Mouse (Mus musculus) lung, postnatal 10 days (tissue): ENCODE measurements around the gene Abt1.

Experiments
- DNase-seq: peaks from one replicate; pipeline ENCODE4 v3.0.0; 2021

Abt1 gene

DNA sequence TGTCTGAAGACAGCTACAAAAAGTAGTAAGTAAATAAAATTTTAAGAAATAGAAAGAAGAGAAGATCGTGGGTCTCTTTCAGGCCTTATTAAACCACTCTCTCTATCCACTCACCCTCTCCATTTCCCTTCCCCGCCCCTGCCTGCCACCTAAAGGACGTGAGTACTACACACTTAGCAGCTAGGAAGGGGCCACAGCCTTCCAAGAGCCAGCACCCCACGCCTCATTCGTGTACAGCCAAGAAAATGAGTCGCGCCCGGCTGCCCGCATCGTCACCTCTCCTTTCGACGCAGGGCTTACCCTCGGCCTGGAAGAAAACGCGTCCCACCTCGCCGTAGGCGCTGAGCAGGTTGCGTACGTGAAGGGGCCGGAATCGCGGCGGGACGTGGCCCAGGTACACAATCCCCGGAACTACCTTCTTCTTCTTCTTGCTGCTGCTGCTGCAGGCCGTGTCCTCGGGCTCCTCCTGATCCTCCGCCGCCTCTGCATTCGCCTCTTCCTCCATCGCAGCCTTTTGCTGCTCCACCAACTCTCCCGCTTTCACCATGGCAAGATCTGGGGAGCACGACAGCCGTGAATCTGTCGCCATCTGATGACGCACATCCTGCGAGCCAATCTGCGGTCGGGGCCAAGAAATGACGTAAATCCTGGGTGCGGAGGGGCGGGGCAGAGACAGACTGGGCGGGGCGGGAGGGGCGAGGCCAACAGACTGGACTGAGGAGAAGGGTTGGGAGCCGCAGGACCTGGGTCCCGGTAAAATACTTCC lies at the start of gene Abt1:
Gene Abt1 (minus strand): TSS at position 581 of the 766 bp plus-strand sequence.
- DNase-seq = peak; percentile 95

DNA sequence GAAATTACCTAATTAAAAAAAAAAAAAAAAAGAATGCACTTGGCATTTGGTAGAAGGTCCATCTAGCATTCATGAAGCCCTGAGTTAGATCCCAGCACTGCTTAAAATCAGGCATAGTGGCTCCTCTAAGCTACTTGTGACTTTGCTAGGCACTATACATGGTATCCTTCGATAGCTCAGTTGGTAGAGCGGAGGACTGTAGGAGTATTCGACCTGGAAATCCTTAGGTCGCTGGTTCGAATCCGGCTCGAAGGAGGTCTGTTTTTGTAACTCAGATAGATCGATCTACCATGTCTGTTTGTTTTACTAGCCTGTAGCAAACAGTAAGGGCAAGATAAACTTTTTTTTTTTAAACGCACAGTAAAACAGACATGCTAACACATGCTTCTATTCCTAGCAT lies 43.2 kb upstream of the Abt1 start:
- peak; percentile 65 for DNase-seq

DNA sequence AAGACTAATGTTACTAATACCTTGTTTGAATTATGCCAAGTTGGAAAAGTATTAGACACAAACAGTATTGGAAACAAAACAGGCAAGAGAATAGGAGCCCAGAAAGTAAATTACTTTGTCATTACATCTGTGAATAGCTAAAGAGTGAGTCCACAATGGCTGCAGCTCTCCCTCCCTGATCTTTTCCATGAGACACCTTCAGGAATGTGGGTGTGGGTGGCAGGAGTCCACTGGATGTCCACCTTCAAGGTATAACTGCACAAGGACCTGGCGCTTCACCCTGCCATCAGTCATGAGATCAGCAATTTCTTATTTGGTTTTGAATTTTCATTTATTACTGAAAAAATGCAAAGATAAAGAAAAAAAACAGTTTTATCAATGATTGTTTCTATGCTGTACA lies 42.6 kb upstream of the Abt1 start:
- no peak for DNase-seq

DNA sequence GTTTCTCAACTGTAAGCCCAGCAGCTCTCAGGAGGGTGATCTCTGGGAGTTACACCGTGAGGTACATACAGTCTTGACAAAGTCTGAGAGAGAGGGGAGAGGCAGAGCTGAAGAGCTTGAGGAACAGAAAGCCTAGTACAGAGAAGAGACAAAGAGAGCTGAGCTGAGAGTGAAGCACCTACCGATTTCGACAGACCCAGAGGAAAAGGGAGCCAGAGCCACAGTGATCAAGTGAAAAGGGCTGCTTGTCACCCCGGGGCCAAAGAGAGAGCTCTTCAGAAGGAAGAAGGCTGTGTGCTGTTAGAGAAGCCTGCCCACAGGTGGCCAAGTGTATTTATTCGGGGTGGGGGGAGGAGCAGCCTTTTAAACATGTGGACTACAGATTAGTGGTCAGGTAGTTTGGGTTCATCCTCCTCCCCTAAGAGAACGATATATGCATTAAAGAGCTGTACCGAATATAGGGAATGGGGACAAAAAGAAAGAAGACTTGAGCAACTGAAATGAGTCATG lies 42.0 kb upstream of the Abt1 start, which contains the start of gene Btn1a1:
Gene Btn1a1 (minus strand): TSS at position 302 of the 510 bp plus-strand sequence.
- DNase-seq = no peak

DNA sequence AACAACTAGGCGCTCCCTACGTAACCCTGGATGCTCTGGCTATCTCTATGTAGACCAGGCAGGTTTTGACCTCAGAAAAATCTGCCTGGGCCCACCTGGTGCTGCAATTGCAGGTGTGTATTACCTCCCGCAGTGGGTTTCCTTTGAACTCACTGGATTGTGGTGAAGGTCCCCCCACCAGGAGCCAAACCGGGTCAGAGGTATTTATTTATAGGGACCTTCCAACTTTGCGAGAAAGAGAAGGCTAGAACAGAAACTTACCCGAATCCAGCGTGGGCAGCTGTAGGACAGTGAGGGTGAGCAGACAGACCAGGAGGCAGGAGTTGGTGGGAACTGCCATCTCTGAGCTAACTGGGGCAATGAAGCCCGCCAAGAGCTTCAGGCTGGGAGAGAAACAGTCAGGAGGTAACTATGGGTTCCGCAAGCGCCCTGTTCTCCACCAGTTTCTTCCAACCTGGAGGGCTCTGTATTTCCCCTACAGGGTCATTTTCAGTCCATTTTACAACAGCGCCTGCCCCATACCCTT lies 41.2 kb upstream of the Abt1 start:
- no peak for DNase-seq

DNA sequence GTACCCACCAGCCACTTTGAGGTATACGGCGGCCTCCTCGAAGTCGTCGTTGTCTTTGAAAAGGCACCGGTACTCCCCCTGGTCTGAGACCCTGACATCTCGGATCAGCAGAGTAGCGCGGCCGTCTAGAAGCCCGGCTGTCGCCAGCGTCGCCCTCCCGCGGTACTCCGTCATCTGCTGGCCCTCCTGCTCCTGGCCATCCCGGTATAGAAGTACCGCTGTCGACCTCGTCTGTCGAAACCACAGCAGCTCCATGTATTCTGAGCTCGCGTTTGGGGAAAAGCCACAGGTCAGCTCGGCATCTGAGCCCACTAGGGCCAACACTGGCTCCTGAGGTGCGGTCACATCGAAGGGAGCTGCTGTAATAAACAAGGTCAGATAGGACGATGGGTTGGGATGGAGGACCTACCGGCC lies 40.6 kb upstream of the Abt1 start:
- no peak for DNase-seq

- DNase-seq = peak; percentile 76
Observed at GRCm38 (mm10) chr13:23463381-23464223, 39.9 kb upstream of the Abt1 start.

DNA sequence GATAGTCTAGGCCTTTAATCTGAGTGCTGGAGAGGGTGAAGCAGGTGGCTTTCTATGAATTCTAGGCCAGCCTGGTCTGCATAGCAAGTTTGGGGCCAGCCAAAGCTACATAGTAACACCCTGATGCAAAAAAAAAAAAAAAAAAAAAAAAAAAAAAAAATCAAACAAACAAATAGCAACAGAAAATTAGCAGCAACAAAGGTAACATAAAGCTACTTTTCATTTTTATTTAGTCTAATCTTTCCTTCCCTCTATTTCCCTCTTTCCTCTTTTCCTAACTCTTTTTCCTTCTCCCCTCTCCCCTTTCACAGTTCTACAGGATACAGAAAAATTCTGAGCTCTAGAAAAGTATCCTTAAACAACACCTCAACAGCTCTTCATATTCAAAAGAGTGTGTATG lies 39.0 kb upstream of the Abt1 start:
- DNase-seq = no peak

DNA sequence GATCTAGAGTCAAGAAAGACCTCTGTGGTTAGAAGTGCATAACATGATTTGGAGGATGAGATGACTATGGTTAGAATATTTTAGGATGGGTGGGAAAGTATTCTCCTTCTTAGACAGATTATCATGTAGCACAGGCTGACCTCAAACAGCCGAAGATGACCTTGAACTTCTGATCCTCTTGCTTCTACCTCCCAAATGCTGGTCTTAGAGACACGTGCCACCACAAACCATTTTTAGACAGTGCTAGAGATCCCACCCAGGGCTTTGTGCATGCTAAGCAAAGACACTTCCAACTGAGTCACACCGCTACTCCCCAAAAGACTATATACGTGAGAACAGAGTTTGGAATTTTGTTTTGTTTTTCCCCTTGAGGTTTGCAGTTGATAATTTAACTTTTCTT lies 38.4 kb upstream of the Abt1 start:
- no peak for DNase-seq

GRCm38 (mm10) chr13:23459264-23459846 lies 35.7 kb upstream of the Abt1 start:
- no peak for DNase-seq

- DNase-seq = no peak
Observed at GRCm38 (mm10) chr13:23453926-23454325, 30.3 kb upstream of the Abt1 start.

- peak; percentile 82 for DNase-seq
Observed at GRCm38 (mm10) chr13:23453362-23453862, 29.7 kb upstream of the Abt1 start.

DNA sequence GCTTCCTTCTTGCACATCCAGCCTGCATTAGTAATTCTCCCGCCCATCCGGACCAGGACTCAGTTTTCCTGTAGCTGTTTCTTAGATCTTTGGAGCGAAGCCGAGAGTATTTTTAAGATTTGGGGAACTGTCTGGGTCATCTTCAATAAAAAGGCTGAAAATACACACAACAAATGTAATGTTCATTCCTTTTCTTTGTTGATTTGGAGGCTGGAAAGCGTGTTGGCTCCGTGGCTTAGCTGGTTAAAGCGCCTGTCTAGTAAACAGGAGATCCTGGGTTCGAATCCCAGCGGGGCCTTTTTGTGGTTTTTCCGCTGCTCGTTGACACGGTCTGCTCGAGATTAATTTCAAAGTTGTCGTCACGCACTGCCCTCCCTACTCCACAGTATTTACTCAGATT lies 26.7 kb upstream of the Abt1 start:
- DNase-seq = peak; percentile 84

DNA sequence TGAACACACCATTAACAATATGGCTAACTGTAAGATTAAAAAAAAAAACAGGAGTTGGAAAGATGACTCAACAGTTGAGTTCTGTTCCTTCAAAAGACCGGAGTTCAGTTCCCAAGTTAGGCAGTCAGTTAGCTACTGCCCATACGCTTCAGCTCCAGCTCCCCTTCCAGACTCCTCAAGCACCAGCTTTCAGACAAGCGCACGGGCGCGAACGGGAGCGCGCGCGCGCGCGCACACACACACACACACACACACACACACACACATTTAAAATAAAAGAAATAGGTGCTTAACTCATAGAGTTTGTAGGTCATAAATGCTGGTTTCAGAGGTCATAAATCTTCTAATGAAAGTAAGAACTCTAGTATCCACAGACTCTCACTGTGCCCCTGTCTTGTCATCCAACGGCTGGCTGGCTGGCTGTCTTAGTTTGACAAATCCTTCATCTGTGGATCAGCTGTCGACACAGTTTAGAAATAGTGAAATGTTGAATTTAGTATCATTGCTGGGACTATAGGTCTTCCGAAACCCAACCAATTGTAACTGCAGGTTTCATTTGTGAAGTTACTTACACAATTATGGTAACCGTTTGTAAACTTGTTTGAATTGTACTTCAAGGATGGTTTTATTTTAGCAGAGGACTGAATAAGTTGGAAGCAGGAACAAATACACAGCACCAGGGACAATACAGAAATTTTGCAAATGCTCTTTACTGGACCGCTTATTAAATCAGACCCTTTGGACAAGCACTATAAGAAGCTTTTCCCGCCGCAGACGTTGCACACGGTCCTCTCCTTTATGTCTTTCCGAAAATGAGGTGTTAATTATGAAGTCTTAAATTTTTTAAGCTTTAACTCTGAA lies 25.8 kb upstream of the Abt1 start:
- peak; percentile 73 for DNase-seq

- DNase-seq = no peak
Observed at GRCm38 (mm10) chr13:23448758-23449157, 25.1 kb upstream of the Abt1 start.

DNA sequence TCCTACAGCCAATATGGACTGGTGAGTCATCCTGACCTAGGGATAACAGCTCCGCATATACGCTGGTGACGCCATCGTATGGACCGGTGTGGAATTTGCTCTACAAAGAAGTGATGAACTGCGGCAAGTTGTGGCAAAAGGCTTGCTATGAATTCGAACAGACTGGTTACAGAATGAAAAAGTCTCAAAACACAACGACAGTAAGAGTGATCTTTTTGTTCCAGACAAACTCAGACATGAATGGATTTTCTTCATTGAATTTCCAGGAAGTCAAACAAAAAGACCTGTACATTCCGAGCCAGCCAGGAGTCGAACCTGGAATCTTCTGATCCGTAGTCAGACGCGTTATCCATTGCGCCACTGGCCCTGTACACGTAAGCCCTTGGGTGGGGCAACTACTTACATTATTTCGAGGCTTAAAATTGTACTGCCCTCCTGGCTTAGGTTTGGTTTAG lies 22.9 kb upstream of the Abt1 start:
- peak; percentile 87 for DNase-seq

GRCm38 (mm10) chr13:23445561-23446320 lies 22.1 kb upstream of the Abt1 start:
- peak; percentile 92 for DNase-seq

DNA sequence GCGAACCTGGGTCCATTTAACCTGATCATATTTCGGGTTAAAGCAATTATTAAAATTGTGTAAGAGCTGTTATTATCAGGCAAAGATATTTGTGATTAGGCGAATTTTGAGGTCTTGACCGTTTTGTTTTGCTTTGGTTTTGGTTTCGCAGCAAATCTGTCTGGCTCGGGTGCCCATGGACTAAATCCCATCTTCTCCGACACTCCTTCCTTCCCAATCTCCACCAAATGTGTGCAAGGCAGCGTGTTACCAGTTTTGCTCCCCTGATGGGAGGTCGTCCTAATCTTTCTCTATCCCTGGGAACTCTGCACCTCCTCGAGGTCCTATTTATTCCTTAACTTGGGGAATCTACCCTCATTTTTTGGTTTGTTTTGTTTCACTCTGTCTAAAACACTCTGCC lies 21.5 kb upstream of the Abt1 start:
- no peak for DNase-seq

GRCm38 (mm10) chr13:23444451-23444850 lies 20.8 kb upstream of the Abt1 start:
- no peak for DNase-seq

- no peak for DNase-seq
Observed at GRCm38 (mm10) chr13:23439901-23440300, 16.2 kb upstream of the Abt1 start.

GRCm38 (mm10) chr13:23438521-23438920 lies 14.9 kb upstream of the Abt1 start:
- DNase-seq = peak; percentile 62
